Mouse (Mus musculus) ES-Bruce4 (cell line): Measurements from ENCODE around the gene Sall4. TPM values are rescaled to one million over a fixed set of nuclear protein-coding genes. Genes with fewer than 3 reads are reported as not detected.

Experiments used
- H3K27ac ChIP-seq: 2 replicates; pipeline ENCODE4 v1.5.1; 2012; ENCODE audit warnings: low read length, inconsistent platforms; ENCODE audit not compliant: insufficient read depth
- H3K27me3 ChIP-seq: 2 replicates; pipeline ENCODE4 v1.6.1; 2012; ENCODE audit warnings: mild to moderate bottlenecking, low read length, inconsistent platforms; ENCODE audit not compliant: control insufficient read depth, poor library complexity, insufficient read depth, severe bottlenecking
- H3K36me3 ChIP-seq: 2 replicates; pipeline ENCODE4 v1.6.1; 2012; ENCODE audit warnings: inconsistent platforms, mild to moderate bottlenecking, low read length, moderate library complexity; ENCODE audit not compliant: control insufficient read depth, poor library complexity, insufficient read depth, severe bottlenecking
- H3K4me1 ChIP-seq: one replicate; pipeline ENCODE4 v1.8.1; 2011; ENCODE audit warnings: low read length; ENCODE audit not compliant: control insufficient read depth, insufficient read depth
- H3K4me3 ChIP-seq: 2 replicates; pipeline ENCODE4 v1.5.1; 2011; ENCODE audit warnings: low read depth, mild to moderate bottlenecking, low read length
- H3K9ac ChIP-seq: 2 replicates; pipeline ENCODE4 v1.6.1; 2012; ENCODE audit warnings: low read depth, mild to moderate bottlenecking, inconsistent platforms; ENCODE audit not compliant: poor library complexity, severe bottlenecking
- H3K9me3 ChIP-seq: replicated peaks from 2 replicates; pipeline ENCODE4 v1.6.1; 2012; ENCODE audit warnings: mild to moderate bottlenecking, low read length, inconsistent platforms; ENCODE audit not compliant: control insufficient read depth, poor library complexity, insufficient read depth, severe bottlenecking
- CTCF ChIP-seq: IDR thresholded peaks from one replicate; pipeline ENCODE4 v1.8.1; 2011; ENCODE audit warnings: low read depth, low read length
- EP300 ChIP-seq: IDR thresholded peaks from 2 replicates; pipeline ENCODE4 v1.6.1; 2011; ENCODE audit warnings: low read depth, low read length; ENCODE audit not compliant: insufficient read depth
- POLR2A ChIP-seq: IDR thresholded peaks from one replicate; pipeline ENCODE4 v1.8.1; 2011; ENCODE audit warnings: low read length; ENCODE audit not compliant: insufficient read depth
- polyA plus RNA-seq: library from polyadenylated mRNA; stranded (reverse); fragments of >200 nt; gene quantifications from 2 replicates; pipeline ENCODE4 v1.2.4, GENCODE M21; 2011; ENCODE audit warnings: low read depth; ENCODE audit not compliant: missing spikeins, insufficient read depth, insufficient read length

Sall4 gene
- polyA plus RNA-seq, 1 experiment, result 245 TPM

GRCm38 (mm10) chr2:168742649-168743048 is 25.1 kb downstream of the Sall4 start:
- H3K9ac ChIP-seq, result no peak overlapping the region
- H3K4me1 ChIP-seq, result no peaks in the 10 kb centered on the region
- H3K9me3 ChIP-seq, result no peaks in the 10 kb centered on the region
- no peak overlapping the region for H3K27ac ChIP-seq
- no peaks in the 10 kb centered on the region for H3K36me3 ChIP-seq
- peak; percentile 65 for TF ChIP-seq CTCF
- no peak for TF ChIP-seq EP300
- peak overlapping the region; percentile 66 for H3K4me3 ChIP-seq
- no peaks in the 10 kb centered on the region for H3K27me3 ChIP-seq

DNA sequence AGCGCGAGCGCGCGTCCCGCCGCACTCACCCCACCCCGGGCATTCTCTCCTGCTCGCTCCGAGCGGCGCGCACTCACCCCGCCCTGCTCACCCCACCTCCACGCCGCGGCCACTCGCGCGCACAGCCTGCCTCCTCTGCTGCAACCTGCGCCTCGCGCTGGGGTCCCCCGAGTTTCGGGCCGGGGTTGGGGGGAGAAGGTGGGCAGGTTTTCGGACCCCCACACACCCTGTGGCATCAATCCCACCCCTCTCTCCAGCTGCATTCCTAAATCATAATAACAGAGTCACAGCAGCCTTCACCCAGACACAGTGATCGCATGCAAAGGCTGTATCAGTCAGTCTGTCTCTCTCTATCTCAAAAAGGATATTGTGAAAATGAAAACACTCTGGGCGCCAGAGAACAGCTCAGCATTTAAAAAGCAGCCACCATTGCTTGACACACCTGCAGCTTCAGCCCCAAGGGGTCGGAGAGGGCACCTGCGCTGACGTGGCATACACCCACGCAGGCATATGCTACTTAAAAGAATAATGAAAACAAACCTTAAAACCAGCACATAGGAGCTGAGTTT is 25.6 kb downstream of the Sall4 start, which contains the start of gene Atp9a:
Atp9a (minus strand) TSS at position 351 of the 569 bp plus-strand sequence.
- Histone ChIP-seq H3K27me3 (no peaks in the 10 kb centered on the region), H3K27ac (no peak within 1 kb of the TSS), H3K9ac (peak within 1 kb of the TSS; percentile 79), H3K4me3 (peak within 1 kb of the TSS; percentile 66), H3K9me3 (no peaks in the 10 kb centered on the region), H3K36me3 (no peaks in the 10 kb centered on the region), H3K4me1 (no peaks in the 10 kb centered on the region)
- TF ChIP-seq CTCF (no peak), EP300 (no peak), POLR2A (no peak)

DNA sequence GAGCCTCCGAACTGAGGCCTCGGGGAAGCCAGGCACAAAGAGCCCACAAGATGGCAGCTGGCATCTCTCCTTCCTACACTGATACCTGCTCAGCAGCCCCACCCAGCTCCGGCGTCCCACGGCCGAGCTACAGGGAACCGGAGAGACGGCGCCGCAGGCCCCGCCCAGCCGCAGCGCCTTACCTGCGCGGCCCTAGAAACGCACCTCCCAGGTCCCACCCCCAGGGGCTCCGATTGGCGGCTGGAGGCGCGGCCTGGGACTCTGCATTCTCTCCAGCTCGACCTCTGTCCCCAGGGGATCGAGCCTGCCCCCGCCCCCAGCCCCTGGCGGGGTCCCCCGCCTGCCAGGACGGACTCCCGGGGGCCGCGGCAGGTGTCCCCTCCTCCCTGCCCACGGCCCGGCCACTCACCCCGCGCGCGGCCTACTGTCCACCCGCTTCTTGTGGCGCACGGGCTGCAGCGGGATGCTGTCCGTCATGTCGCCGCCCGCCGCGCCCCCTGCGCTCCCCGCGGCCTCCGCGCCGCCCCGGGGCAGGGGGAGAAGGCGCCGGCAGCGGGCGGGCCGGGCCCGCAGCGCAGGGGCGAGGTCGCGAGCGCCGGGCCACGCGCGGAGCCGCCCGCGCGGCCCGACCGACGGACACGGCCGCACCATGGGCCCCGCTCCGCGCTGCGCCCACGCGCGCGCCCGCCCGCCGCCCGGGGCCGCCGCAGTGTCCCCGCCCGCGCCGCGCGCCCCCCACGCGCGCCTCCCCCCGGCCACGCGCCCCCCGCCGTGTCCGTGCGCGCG is 26.3 kb downstream of the Sall4 start:
- TF ChIP-seq CTCF, result peak; percentile 15
- TF ChIP-seq EP300, result no peak
- no peaks in the 10 kb centered on the region for H3K27me3 ChIP-seq

GRCm38 (mm10) chr2:168740496-168740895 is 27.2 kb downstream of the Sall4 start:
- H3K27ac ChIP-seq, result peak overlapping the region; percentile 71
- TF ChIP-seq EP300, result no peak
- TF ChIP-seq CTCF, result no peak
- no peak for TF ChIP-seq POLR2A
- peak overlapping the region; percentile 60 for H3K4me3 ChIP-seq
- H3K4me1 ChIP-seq, result no peaks in the 10 kb centered on the region
- no peaks in the 10 kb centered on the region for H3K36me3 ChIP-seq
- peak overlapping the region; percentile 76 for H3K9ac ChIP-seq
- H3K27me3 ChIP-seq, result no peaks in the 10 kb centered on the region
- no peaks in the 10 kb centered on the region for H3K9me3 ChIP-seq

More for the DNA sequence above, 26.3 kb downstream of the Sall4 start:
- Histone ChIP-seq H3K9ac (peak overlapping the region; percentile 79), H3K36me3 (no peaks in the 10 kb centered on the region), H3K27ac (0 out of 2 replicates have a peak overlapping the region, but pooled peaks have one; percentile 71), H3K4me1 (no peaks in the 10 kb centered on the region), H3K4me3 (peak overlapping the region; percentile 66), H3K9me3 (no peaks in the 10 kb centered on the region)

GRCm38 (mm10) chr2:168738854-168739253 is 28.9 kb downstream of the Sall4 start:
- no peak for TF ChIP-seq EP300
- no peak for TF ChIP-seq POLR2A
- peak; percentile 48 for TF ChIP-seq CTCF

GRCm38 (mm10) chr2:168737878-168738277 is 29.9 kb downstream of the Sall4 start:
- H3K27me3 ChIP-seq, result no peaks in the 10 kb centered on the region
- TF ChIP-seq EP300 (no peak), POLR2A (no peak), CTCF (no peak)

More at GRCm38 (mm10) chr2:168738854-168739253, 28.9 kb downstream of the Sall4 start:
- Histone ChIP-seq H3K9ac (no peak overlapping the region), H3K27ac (no peak overlapping the region), H3K27me3 (no peaks in the 10 kb centered on the region), H3K36me3 (no peaks in the 10 kb centered on the region), H3K9me3 (no peaks in the 10 kb centered on the region), H3K4me1 (no peaks in the 10 kb centered on the region), H3K4me3 (no peak overlapping the region)

More at GRCm38 (mm10) chr2:168737878-168738277, 29.9 kb downstream of the Sall4 start:
- Histone ChIP-seq H3K9me3 (no peaks in the 10 kb centered on the region), H3K27ac (no peak overlapping the region), H3K36me3 (no peaks in the 10 kb centered on the region), H3K4me1 (no peaks in the 10 kb centered on the region), H3K4me3 (no peak overlapping the region), H3K9ac (no peak overlapping the region)
